ENCODE assay signal across 9 mouse cellular contexts in genomic region chr2:13011472-13011871, GRCm38 (mm10). TPM values are rescaled to one million over a fixed set of nuclear protein-coding genes. Genes with fewer than 3 reads are reported as not detected.
A peak's percentile ranks its signal among the peaks of the same experiment; 100 is the strongest.
DNase-seq lines count a peak whose midpoint lies in the region; ATAC-seq and TF ChIP-seq lines count a peak whose summit lies in the region.
"Had no signal": no experiment of that assay in that cellular context is flagged by ENCODE, and none has a peak within 500 bp of the region (broad histone marks: within the 10 kb centered on the region; RNA-seq: fewer than 3 reads in every experiment).

Gene C1ql3 (minus strand): TSS chr2:13011806.

- peak within 1 kb of the TSS; percentile 99 for H3K4me2 ChIP-seq in forebrain, embryonic 16.5 days (ENCODE audit: low read length)
- peak within 1 kb of the TSS; percentile 90 for H3K4me2 ChIP-seq in liver, embryonic 11.5 days

- peak; percentile 23 for DNase-seq in gastrocnemius, adult 2 months
- no peak for DNase-seq in gastrocnemius, adult 8-10 months (ENCODE audit: low spot score in 2 of 2)
- DNase-seq in R1 (ENCODE audit: low read depth, low spot score): peak; percentile 41
- DNase-seq in kidney, postnatal 4 days: peak; percentile 31 to 33
- DNase-seq in liver, embryonic 11.5 days (ENCODE audit: low spot score): peak; percentile 32
- DNase-seq in right cerebral cortex, adult 18-20 months: peak; percentile 93
- DNase-seq in spleen, postnatal 4 days (ENCODE audit: low spot score in 2 of 2): no peak

- H3K9me3 ChIP-seq in forebrain, embryonic 16.5 days (ENCODE audit: control insufficient read depth, low read length): no peaks in the 10 kb centered on the region
- H3K9me3 ChIP-seq in liver, embryonic 11.5 days (ENCODE audit: control insufficient read depth, low read length): no peaks in the 10 kb centered on the region

- H3K27me3 ChIP-seq in forebrain, embryonic 16.5 days (replicated peaks; ENCODE audit: control insufficient read depth, insufficient read depth, low read length): peaks cover 30% of the 10 kb centered on the region
- H3K27me3 ChIP-seq in liver, embryonic 11.5 days (replicated peaks; ENCODE audit: control insufficient read depth, insufficient read depth, low read length): peaks cover 53% of the 10 kb centered on the region

- peaks cover 27% of the 10 kb centered on the region for H3K4me1 ChIP-seq in forebrain, embryonic 16.5 days (replicated peaks; ENCODE audit: control insufficient read depth, insufficient read depth, low read length)
- peaks cover 9% of the 10 kb centered on the region; the same call in 1 of the 2 replicates for H3K4me1 ChIP-seq in liver, embryonic 11.5 days (replicated peaks; ENCODE audit: control insufficient read depth, insufficient read depth, low read length)

- no peaks in the 10 kb centered on the region for H3K36me3 ChIP-seq in forebrain, embryonic 16.5 days (ENCODE audit: control insufficient read depth, insufficient read depth)
- H3K36me3 ChIP-seq in liver, embryonic 11.5 days (ENCODE audit: control insufficient read depth, insufficient read depth, low read length): no peaks in the 10 kb centered on the region

- intact Hi-C loops in gastrocnemius, adult 2 months (cut with DNase I): no loop called here

- H3K4me3 ChIP-seq in gastrocnemius, adult 2 months: peak within 1 kb of the TSS; percentile 77
- peak within 1 kb of the TSS; percentile 57 for H3K4me3 ChIP-seq in forebrain, embryonic 16.5 days (replicated peaks; ENCODE audit: low read length)
- peak within 1 kb of the TSS; percentile 59 for H3K4me3 ChIP-seq in liver, embryonic 11.5 days (ENCODE audit: low read depth, low read length)

- TF ChIP-seq CTCF in gastrocnemius, adult 2 months (IDR thresholded peaks at IDR 0.05): no peak

- under 1% methylated on average over 19 of the region's 19 CpGs for WGBS in forebrain, embryonic 16.5 days
- 2% methylated on average over 19 of the region's 19 CpGs for WGBS in liver, embryonic 11.5 days

- ATAC-seq in forebrain, embryonic 16.5 days: peak; percentile 67
- no peak for ATAC-seq in liver, embryonic 11.5 days (replicated peaks; ENCODE audit: low FRiP score)

- peak within 1 kb of the TSS; percentile 35; the same call in 1 of the 2 replicates for H3K27ac ChIP-seq in gastrocnemius, adult 2 months
- no peak within 1 kb of the TSS for H3K27ac ChIP-seq in forebrain, embryonic 16.5 days (ENCODE audit: low read length)
- no peak within 1 kb of the TSS for H3K27ac ChIP-seq in liver, embryonic 11.5 days (ENCODE audit: low read depth, low read length)

- peak within 1 kb of the TSS; percentile 61 for H3K9ac ChIP-seq in forebrain, embryonic 16.5 days (replicated peaks; ENCODE audit: low read depth, low read length)
- no peak within 1 kb of the TSS for H3K9ac ChIP-seq in liver, embryonic 11.5 days (ENCODE audit: low read depth, low read length)

RNA-seq across cellular contexts. Expression of gene C1ql3, which starts in this region (rescaled TPM):
- under 1 TPM; 0.48 to 0.70 TPM for total RNA-seq in gastrocnemius, adult 2 months (2021)
- total RNA-seq in gastrocnemius, adult 8-10 months (2022): under 1 TPM; 0.12 to 0.40 (median 0.17) TPM
- polyA plus RNA-seq in forebrain, embryonic 16.5 days (2015; fragmentation: Nextera tagmentation; extraction: Ambion mirVana): 1.5 and 1.7 TPM in 2 replicates
- polyA plus RNA-seq in liver, embryonic 11.5 days (2014; fragmentation: Nextera tagmentation; extraction: Ambion mirVana): 0.38 and 0.65 TPM in 2 replicates
- total RNA-seq: MEL had no signal

Comparison
In these comparisons a context has a peak if more than half of its experiments do, and no peak if none do; other contexts are left out.
1. Peak in DNase-seq, H3K4me3 ChIP-seq and H3K27ac ChIP-seq in gastrocnemius, adult 2 months; RNA of the gene not detected or under 1 TPM.
2. Peak in DNase-seq, H3K4me3 ChIP-seq and H3K4me2 ChIP-seq in liver, embryonic 11.5 days; RNA of the gene not detected or under 1 TPM.
3. DNase-seq: peak in R1 (single experiment), kidney, postnatal 4 days (2 of 2) and right cerebral cortex, adult 18-20 months (single experiment); none in gastrocnemius, adult 8-10 months (0 of 2) and spleen, postnatal 4 days (0 of 2).
4. Peak in every context shown above with its lines, with median percentiles within 50 percentile points of each other: H3K4me3 ChIP-seq.